Mouse (Mus musculus) embryonic facial prominence, embryonic 14.5 days (tissue): ENCODE data around the gene Fastkd5. TPM values are rescaled to one million over a fixed set of nuclear protein-coding genes. Genes with fewer than 3 reads are reported as not detected.

Source experiments
- polyA plus RNA-seq: library from polyadenylated mRNA; unstranded; fragments of >200 nt; fragmentation: Nextera tagmentation; extraction: Ambion mirVana; gene quantifications from 2 replicates; pipeline ENCODE4 v1.2.1, GENCODE M21; 2014

Fastkd5 gene
- polyA plus RNA-seq, 1 experiment from 2014 or later, result 15.4 TPM

Other genes starting within 250 kb of the Fastkd5 start
- gene Cpxm1, start 232.5 kb downstream of the Fastkd5 start, polyA plus RNA-seq, result 94.8 and 106 TPM in 2 replicates
- not detected in 2 replicates for gene Gm28372, start 224.8 kb downstream of the Fastkd5 start, polyA plus RNA-seq
- not detected in 2 replicates for gene 1700020A23Rik, start 224.8 kb downstream of the Fastkd5 start, polyA plus RNA-seq
- gene Tmem239, start 223.5 kb downstream of the Fastkd5 start, polyA plus RNA-seq, result not detected in 2 replicates
- gene Vps16, start 205.7 kb downstream of the Fastkd5 start, polyA plus RNA-seq, result 51.6 and 66.0 TPM in 2 replicates
- 12.2 and 12.3 TPM in 2 replicates for gene Pced1a, start 205.3 kb downstream of the Fastkd5 start, polyA plus RNA-seq
- gene Ptpra, start 179.7 kb downstream of the Fastkd5 start, polyA plus RNA-seq, result 111 and 115 TPM in 2 replicates
- gene Mrps26, start 66.3 kb downstream of the Fastkd5 start, polyA plus RNA-seq, result 88.6 and 91.7 TPM in 2 replicates
- gene Oxt, start 53.9 kb downstream of the Fastkd5 start, polyA plus RNA-seq, result not detected in 2 replicates
- gene Avp, start 47.5 kb downstream of the Fastkd5 start, polyA plus RNA-seq, result not detected in 2 replicates
- gene Ubox5, start within 50 bp of the Fastkd5 start, polyA plus RNA-seq, result 9.9 and 14.2 TPM in 2 replicates
- gene Lzts3, start 12.8 kb upstream of the Fastkd5 start, polyA plus RNA-seq, result 1.6 and 1.8 TPM in 2 replicates
- gene Ddrgk1, start 34.6 kb upstream of the Fastkd5 start, polyA plus RNA-seq, result 55.9 and 63.8 TPM in 2 replicates
- 90.4 and 98.7 TPM in 2 replicates for gene Itpa, start 37.6 kb upstream of the Fastkd5 start, polyA plus RNA-seq
- gene Slc4a11, start 67.5 kb upstream of the Fastkd5 start, polyA plus RNA-seq, result 1.8 and 2.3 TPM in 2 replicates